Comparison of ENCODE assay signal across 14 mouse cellular contexts in the genomic region with DNA sequence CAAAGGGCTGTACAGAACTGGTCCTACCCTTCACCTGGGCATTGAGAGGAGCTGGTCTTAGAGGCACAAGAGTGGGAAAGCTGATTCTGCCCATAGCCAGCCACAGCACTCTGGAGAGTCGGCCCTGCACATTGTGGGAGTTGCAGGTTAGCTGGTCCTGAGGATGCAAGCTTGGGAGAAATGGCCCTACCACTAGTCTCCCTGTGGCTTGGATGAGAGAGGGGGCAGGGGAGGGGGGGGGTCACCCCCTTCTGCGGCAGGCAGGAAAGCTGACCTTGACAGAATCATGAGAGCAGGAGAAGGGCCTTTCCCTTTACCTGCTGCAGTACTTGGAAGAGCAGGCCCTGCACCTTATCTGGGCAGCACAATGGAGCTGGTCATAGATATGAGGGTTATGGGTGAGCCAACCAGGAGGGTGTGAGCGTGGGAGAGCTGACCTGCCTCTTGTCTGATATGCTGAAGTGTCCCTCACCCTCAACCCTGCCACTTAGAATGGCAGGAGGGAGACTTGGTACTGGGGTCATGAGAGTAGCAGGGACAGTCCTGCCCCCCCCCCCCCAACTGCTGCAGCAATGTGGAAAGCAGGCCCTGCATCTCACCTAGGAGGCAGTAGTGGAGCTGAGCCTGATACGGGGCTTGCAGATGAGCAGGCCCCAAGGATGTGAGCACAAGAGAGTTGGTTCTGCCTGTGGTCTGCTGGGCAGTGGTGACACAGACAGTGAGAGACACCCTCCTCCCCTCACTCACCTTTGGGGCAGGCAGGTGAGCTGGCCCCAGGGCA. TPM values are rescaled to one million over a fixed set of nuclear protein-coding genes. Genes with fewer than 3 reads are reported as not detected.
DNase-seq lines count a peak whose midpoint lies in the region; ATAC-seq and TF ChIP-seq lines count a peak whose summit lies in the region.
"Had no signal": no experiment of that assay in that cellular context is flagged by ENCODE, and none has a peak within 500 bp of the region (broad histone marks: within the 10 kb centered on the region; RNA-seq: fewer than 3 reads in every experiment).

No protein-coding gene starts in this region.

- TF ChIP-seq EP300 in MEL (IDR thresholded peaks at IDR 0.05; ENCODE audit: low read depth in 1 of 2, low read length in 2 of 2) = peak; percentile 54 to 79; a peak in 3 of 4 replicates

- no peaks in the 10 kb centered on the region for H3K36me3 ChIP-seq in hindbrain, embryonic 10.5 days
- H3K36me3 ChIP-seq in hindbrain, postnatal 0 days (ENCODE audit: insufficient read depth, low read length) = no peaks in the 10 kb centered on the region
- H3K36me3 ChIP-seq in MEL (ENCODE audit: control insufficient read depth in 1 of 2, insufficient read depth in 2 of 2, low read length in 2 of 2) = peaks cover 0 to 20% of the 10 kb centered on the region in 2 experiments; a peak in 2 of 4 replicates
- no peaks in the 10 kb centered on the region for H3K36me3 ChIP-seq in liver, embryonic 15.5 days (replicated peaks)

- TF ChIP-seq POLR2A in MEL (IDR thresholded peaks at IDR 0.05; ENCODE audit: control insufficient read depth in 1 of 2, insufficient read depth in 1 of 2, low read depth in 1 of 2, low read length in 2 of 2, poor library complexity in 1 of 2) = no peak

- H3K4me3 ChIP-seq in hindbrain, embryonic 10.5 days = no peak overlapping the region
- H3K4me3 ChIP-seq in hindbrain, postnatal 0 days (ENCODE audit: low read length) = no peak overlapping the region
- H3K4me3 ChIP-seq in MEL (ENCODE audit: control insufficient read depth in 1 of 2, insufficient read depth in 1 of 2, low read depth in 2 of 2, low read length in 2 of 2) = no peak overlapping the region
- no peak overlapping the region; the same call in 1 of the 2 replicates for H3K4me3 ChIP-seq in liver, embryonic 15.5 days (replicated peaks)
- H3K4me3 ChIP-seq: forebrain, embryonic 13.5 days had no signal

- TF ChIP-seq RAD21 in MEL (IDR thresholded peaks at IDR 0.05; ENCODE audit: low read depth, low read length) = no peak

- DNase-seq in hindbrain, embryonic 10.5 days (ENCODE audit: low spot score) = no peak
- no peak for DNase-seq in hindbrain, postnatal 0 days (ENCODE audit: low spot score)
- no peak for DNase-seq in MEL (ENCODE audit: low read depth, low spot score)
- no peak for DNase-seq in left cerebral cortex, postnatal 14 days (ENCODE audit: low spot score in 2 of 2)
- DNase-seq in thymus, postnatal 36 days = no peak

- H3K4me2 ChIP-seq in hindbrain, postnatal 0 days (ENCODE audit: low read depth, low read length) = no peak overlapping the region
- H3K4me2 ChIP-seq in liver, embryonic 15.5 days = peak overlapping the region; percentile 62
- H3K4me2 ChIP-seq: forebrain, embryonic 13.5 days had no signal

- no peak overlapping the region for H3K9ac ChIP-seq in hindbrain, postnatal 0 days (replicated peaks; ENCODE audit: low read length)
- H3K9ac ChIP-seq in MEL (ENCODE audit: control insufficient read depth, low read depth, low read length, poor library complexity, severe bottlenecking) = peak overlapping the region; percentile 30; the same call in 1 of the 2 replicates
- peak overlapping the region; percentile 49 for H3K9ac ChIP-seq in liver, embryonic 15.5 days
- H3K9ac ChIP-seq: forebrain, embryonic 13.5 days had no signal

- peaks cover 7% of the 10 kb centered on the region; the same call in 1 of the 2 replicates for H3K4me1 ChIP-seq in hindbrain, embryonic 10.5 days (replicated peaks)
- H3K4me1 ChIP-seq in hindbrain, postnatal 0 days (ENCODE audit: insufficient read depth, low read length) = no peaks in the 10 kb centered on the region
- peaks cover 3 to 33% of the 10 kb centered on the region in 2 experiments; a peak in 3 of 4 replicates for H3K4me1 ChIP-seq in MEL (ENCODE audit: control insufficient read depth in 1 of 2, insufficient read depth in 2 of 2, low read length in 2 of 2)
- peaks cover 60% of the 10 kb centered on the region for H3K4me1 ChIP-seq in liver, embryonic 15.5 days (replicated peaks)
- H3K4me1 ChIP-seq: forebrain, embryonic 13.5 days had no signal

- H3K27me3 ChIP-seq in hindbrain, embryonic 10.5 days (ENCODE audit: insufficient read depth, poor library complexity, severe bottlenecking) = no peaks in the 10 kb centered on the region; the same call in 1 of the 2 replicates
- H3K27me3 ChIP-seq in hindbrain, postnatal 0 days (ENCODE audit: insufficient read depth, low read length) = no peaks in the 10 kb centered on the region
- H3K27me3 ChIP-seq in MEL (ENCODE audit: control insufficient read depth in 1 of 2, insufficient read depth in 2 of 2, low read length in 2 of 2) = no peaks in the 10 kb centered on the region
- H3K27me3 ChIP-seq in liver, embryonic 15.5 days = no peaks in the 10 kb centered on the region
- H3K27me3 ChIP-seq: forebrain, embryonic 13.5 days had no signal

- no peak for ATAC-seq in hindbrain, postnatal 0 days
- 0 out of 2 replicates have a peak, but pooled peaks have one; percentile 16 for ATAC-seq in common myeloid progenitor, adult 5-6 weeks (replicated peaks; ENCODE audit: low read depth, poor library complexity, severe bottlenecking)
- ATAC-seq in liver, embryonic 15.5 days (ENCODE audit: insufficient read depth) = peak; percentile 93

- TF ChIP-seq CTCF in hindbrain, postnatal 0 days (IDR thresholded peaks at IDR 0.05; ENCODE audit: low read depth) = no peak
- TF ChIP-seq CTCF in MEL (IDR thresholded peaks at IDR 0.05 in 2 of 3, conservative IDR thresholded peaks at IDR 0.05 in 1 of 3; ENCODE audit: control insufficient read depth in 1 of 3, insufficient read depth in 1 of 3, low read depth in 2 of 3, low read length in 3 of 3, poor library complexity in 1 of 3, severe bottlenecking in 1 of 3) = no peak

- no peaks in the 10 kb centered on the region for H3K79me2 ChIP-seq in MEL (ENCODE audit: control insufficient read depth, insufficient read depth, low read length, poor library complexity)

- intact Hi-C loops in left cerebral cortex, postnatal 14 days (cut with DNase I) = no loop called here

- H3K27ac ChIP-seq in hindbrain, embryonic 10.5 days = peak overlapping the region; percentile 64
- H3K27ac ChIP-seq in hindbrain, postnatal 0 days = no peak overlapping the region
- no peak overlapping the region for H3K27ac ChIP-seq in MEL (ENCODE audit: control insufficient read depth, low read depth, low read length)
- peak overlapping the region; percentile 88 for H3K27ac ChIP-seq in liver, embryonic 15.5 days (replicated peaks)
- H3K27ac ChIP-seq: forebrain, embryonic 13.5 days; macrophage had no signal

- 79% methylated on average over 4 of the region's 4 CpGs for WGBS in hindbrain, embryonic 10.5 days
- WGBS in hindbrain, postnatal 0 days = 91% methylated on average over 4 of the region's 4 CpGs
- WGBS in liver, embryonic 15.5 days (ENCODE audit: insufficient replicate concordance) = 24% methylated on average over 4 of the region's 4 CpGs

- H3K9me3 ChIP-seq in hindbrain, embryonic 10.5 days = no peaks in the 10 kb centered on the region
- H3K9me3 ChIP-seq in hindbrain, postnatal 0 days (ENCODE audit: low read length) = no peaks in the 10 kb centered on the region
- no peaks in the 10 kb centered on the region for H3K9me3 ChIP-seq in MEL (replicated peaks; ENCODE audit: insufficient read depth, low read length)
- H3K9me3 ChIP-seq in liver, embryonic 15.5 days (replicated peaks) = no peaks in the 10 kb centered on the region
- H3K9me3 ChIP-seq: forebrain, embryonic 13.5 days had no signal

TF ChIP-seq in MEL, 35 proteins besides CTCF, POLR2A, EP300 and RAD21:
- TF ChIP-seq GATA1 (IDR thresholded peaks at IDR 0.05; ENCODE audit: low read depth, low read length) (peak; percentile 66), ZKSCAN1 (IDR thresholded peaks at IDR 0.05; ENCODE audit: low read depth, low read length) (no peak), TAL1 (IDR thresholded peaks at IDR 0.05; ENCODE audit: low read length) (peak; percentile 25; the same call in 1 of the 2 replicates), ETS1 (IDR thresholded peaks at IDR 0.05; ENCODE audit: low read depth, low read length) (0 out of 2 replicates have a peak, but pooled peaks have one; percentile 16), TCF12 (IDR thresholded peaks at IDR 0.05; ENCODE audit: low read depth, low read length) (peak; percentile 74), GABPA (IDR thresholded peaks at IDR 0.05; ENCODE audit: low read depth, low read length) (no peak)

RNA-seq across cellular contexts. Expression of gene Asb17, which starts 11.9 kb away (rescaled TPM):
- polyA plus RNA-seq in hindbrain, embryonic 10.5 days (2016; fragmentation: Nextera tagmentation; extraction: Ambion mirVana) = 0.39 and 0.65 TPM in 2 replicates
- total RNA-seq in hindbrain, postnatal 0 days (2014; rRNA removed) = not detected in 2 replicates
- polyA plus RNA-seq in hindbrain, postnatal 0 days (2015; fragmentation: Nextera tagmentation; extraction: Ambion mirVana) = not detected in 2 replicates
- total RNA-seq in MEL (2012; rRNA removed) = 9.0 and 9.7 TPM in 2 replicates
- polyA plus RNA-seq in MEL (2012; ENCODE audit: insufficient read depth in 1 of 2, insufficient read length in 2 of 2, low read depth in 1 of 2, low replicate concordance in 2 of 2, missing spikeins in 1 of 2) = 1 to 10 TPM in 1 of 2 experiments, not detected in 1; 5.7 TPM
- 0.58 and 1.3 TPM in 2 replicates for total RNA-seq in common myeloid progenitor, adult 5-6 weeks (2017)
- 2.6 and 3.0 TPM in 2 replicates for polyA plus RNA-seq in liver, embryonic 15.5 days (2015; fragmentation: Nextera tagmentation; extraction: Ambion mirVana)
- total RNA-seq in left cerebral cortex, postnatal 14 days (2021) = not detected
- total RNA-seq: adrenal gland, adult 2 months; ES-E14; heart, adult 8-10 months; left cerebral cortex, postnatal 25 days had no signal
- polyA plus RNA-seq: adrenal gland, adult 2 months; forebrain, embryonic 13.5 days; macrophage; small intestine, adult 2 months had no signal

Comparison
In these comparisons a context has a peak if more than half of its experiments do, and no peak if none do; other contexts are left out.
1. H3K27ac ChIP-seq: peak in hindbrain, embryonic 10.5 days (single experiment) and liver, embryonic 15.5 days (single experiment); none in hindbrain, postnatal 0 days (single experiment) and MEL (single experiment).